Mouse (Mus musculus): ENCODE data around the gene Smarca4. TPM values are rescaled to one million over a fixed set of nuclear protein-coding genes. Genes with fewer than 3 reads are reported as not detected.
"Not testable (repeated sequence)": the region's sequence is repeated elsewhere in the genome, so short reads cannot be mapped to it uniquely, and the experiment has no call there.

Gene Smarca4
- total and polyA plus RNA-seq, 2 experiments from 2014 or later: 22.2 to 55.9 TPM

- H3K4me3 ChIP-seq (ENCODE audit: low read depth, low read length); H3K9ac ChIP-seq (replicated peaks; ENCODE audit: low read depth, low read length); DNase-seq (ENCODE audit: low spot score); ATAC-seq (ENCODE audit: insufficient read depth, low read depth); H3K27me3 ChIP-seq (ENCODE audit: control insufficient read depth, insufficient read depth, low read length); H3K4me1 ChIP-seq (ENCODE audit: control insufficient read depth, insufficient read depth); H3K4me2 ChIP-seq (ENCODE audit: low read depth, low read length); H3K27ac ChIP-seq (ENCODE audit: low read depth); H3K9me3 ChIP-seq (replicated peaks; ENCODE audit: control insufficient read depth, low read length): not testable (repeated sequence)
- H3K36me3 ChIP-seq (replicated peaks; ENCODE audit: control insufficient read depth, insufficient read depth, low read length): peaks cover 84% of the 10 kb centered on the region
- TF ChIP-seq CTCF (IDR thresholded peaks at IDR 0.05; ENCODE audit: low read depth): peak; percentile 39
- 64% methylated on average over 6 of the region's 6 CpGs for WGBS
Observed at GRCm38 (mm10) chr9:21699280-21699679, 83.3 kb downstream of the Smarca4 start.

DNA sequence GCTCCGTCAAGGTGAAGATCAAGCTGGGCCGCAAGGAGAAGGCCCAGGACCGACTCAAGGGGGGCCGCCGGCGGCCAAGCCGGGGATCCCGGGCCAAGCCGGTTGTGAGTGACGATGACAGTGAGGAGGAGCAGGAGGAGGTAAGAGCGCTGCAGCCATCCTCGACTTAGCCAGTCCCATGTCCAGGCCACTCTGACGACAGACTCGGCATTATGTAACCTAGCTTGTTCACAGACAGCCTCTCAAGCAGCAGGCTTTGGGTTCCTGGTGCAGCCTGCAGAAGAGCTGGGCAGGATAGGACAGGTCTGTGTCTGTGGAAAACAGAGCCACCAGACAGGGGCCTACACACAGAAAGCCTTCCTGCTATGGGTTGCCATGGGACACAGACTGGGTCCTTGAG is 85.1 kb downstream of the Smarca4 start:
- no peaks in the 10 kb centered on the region for H3K9me3 ChIP-seq (replicated peaks; ENCODE audit: control insufficient read depth, low read length)
- H3K27me3 ChIP-seq (ENCODE audit: control insufficient read depth, insufficient read depth, low read length): no peaks in the 10 kb centered on the region
- TF ChIP-seq CTCF (IDR thresholded peaks at IDR 0.05; ENCODE audit: low read depth) (no peak), EP300 (IDR thresholded peaks at IDR 0.05; ENCODE audit: low read depth) (no peak)
- no peak for ATAC-seq (ENCODE audit: insufficient read depth, low read depth)
- WGBS: 93% methylated on average over 14 of the region's 14 CpGs
- no peak overlapping the region for H3K27ac ChIP-seq (ENCODE audit: low read depth)
- H3K4me3 ChIP-seq (ENCODE audit: low read depth, low read length): no peak overlapping the region
- no peak for DNase-seq (ENCODE audit: low spot score)
- no peak overlapping the region for H3K9ac ChIP-seq (replicated peaks; ENCODE audit: low read depth, low read length)
- H3K4me2 ChIP-seq (ENCODE audit: low read depth, low read length): no peak overlapping the region
- H3K4me1 ChIP-seq (ENCODE audit: control insufficient read depth, insufficient read depth): no peaks in the 10 kb centered on the region
- peaks cover 84% of the 10 kb centered on the region for H3K36me3 ChIP-seq (replicated peaks; ENCODE audit: control insufficient read depth, insufficient read depth, low read length)

GRCm38 (mm10) chr9:21703494-21703893 is 87.5 kb downstream of the Smarca4 start:
- 76% methylated on average over 7 of the region's 7 CpGs for WGBS
- H3K4me2 ChIP-seq (ENCODE audit: low read depth, low read length): no peak overlapping the region
- peaks cover 75% of the 10 kb centered on the region for H3K36me3 ChIP-seq (replicated peaks; ENCODE audit: control insufficient read depth, insufficient read depth, low read length)
- H3K9ac ChIP-seq (replicated peaks; ENCODE audit: low read depth, low read length): no peak overlapping the region
- peak; percentile 72 for ATAC-seq (ENCODE audit: insufficient read depth, low read depth)
- no peak for TF ChIP-seq EP300 (IDR thresholded peaks at IDR 0.05; ENCODE audit: low read depth)
- peak; percentile 51 for TF ChIP-seq CTCF (IDR thresholded peaks at IDR 0.05; ENCODE audit: low read depth)
- H3K4me1 ChIP-seq (ENCODE audit: control insufficient read depth, insufficient read depth): no peaks in the 10 kb centered on the region
- DNase-seq (ENCODE audit: low spot score): peak; percentile 40
- H3K27me3 ChIP-seq (ENCODE audit: control insufficient read depth, insufficient read depth, low read length): no peaks in the 10 kb centered on the region
- H3K9me3 ChIP-seq (replicated peaks; ENCODE audit: control insufficient read depth, low read length): no peaks in the 10 kb centered on the region
- H3K27ac ChIP-seq (ENCODE audit: low read depth): peak overlapping the region; percentile 50; the same call in 1 of the 2 replicates
- no peak overlapping the region for H3K4me3 ChIP-seq (ENCODE audit: low read depth, low read length)

DNA sequence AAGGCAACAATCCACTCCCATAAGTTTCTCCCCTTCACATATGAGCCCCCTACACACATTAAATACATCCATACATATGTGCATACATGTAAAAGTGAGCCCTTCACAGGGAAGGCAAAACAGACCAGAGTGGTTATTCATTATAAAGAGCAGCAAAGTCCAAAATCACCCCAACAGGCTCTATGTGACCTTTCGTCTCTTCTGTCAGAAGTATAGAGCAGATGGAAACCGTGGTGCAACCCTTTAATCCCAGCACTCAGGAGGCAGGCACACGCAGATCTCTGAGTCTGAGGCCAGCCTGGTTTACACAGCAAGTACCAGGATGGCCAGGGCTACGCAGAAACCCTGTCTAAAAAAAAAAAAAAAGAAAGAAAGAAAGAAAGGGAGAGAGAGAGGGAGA is 90.1 kb downstream of the Smarca4 start:
- WGBS: 83% methylated on average over 4 of the region's 4 CpGs
- no peaks in the 10 kb centered on the region for H3K4me1 ChIP-seq (ENCODE audit: control insufficient read depth, insufficient read depth)
- H3K27me3 ChIP-seq (ENCODE audit: control insufficient read depth, insufficient read depth, low read length): no peaks in the 10 kb centered on the region
- TF ChIP-seq CTCF (IDR thresholded peaks at IDR 0.05; ENCODE audit: low read depth) (no peak), EP300 (IDR thresholded peaks at IDR 0.05; ENCODE audit: low read depth) (no peak)
- ATAC-seq (ENCODE audit: insufficient read depth, low read depth): no peak
- H3K36me3 ChIP-seq (replicated peaks; ENCODE audit: control insufficient read depth, insufficient read depth, low read length): peaks cover 52% of the 10 kb centered on the region
- no peak overlapping the region for H3K9ac ChIP-seq (replicated peaks; ENCODE audit: low read depth, low read length)
- no peak overlapping the region for H3K4me3 ChIP-seq (ENCODE audit: low read depth, low read length)
- H3K27ac ChIP-seq (ENCODE audit: low read depth): no peak overlapping the region
- H3K4me2 ChIP-seq (ENCODE audit: low read depth, low read length): no peak overlapping the region
- H3K9me3 ChIP-seq (replicated peaks; ENCODE audit: control insufficient read depth, low read length): no peaks in the 10 kb centered on the region
- DNase-seq (ENCODE audit: low spot score): no peak

DNA sequence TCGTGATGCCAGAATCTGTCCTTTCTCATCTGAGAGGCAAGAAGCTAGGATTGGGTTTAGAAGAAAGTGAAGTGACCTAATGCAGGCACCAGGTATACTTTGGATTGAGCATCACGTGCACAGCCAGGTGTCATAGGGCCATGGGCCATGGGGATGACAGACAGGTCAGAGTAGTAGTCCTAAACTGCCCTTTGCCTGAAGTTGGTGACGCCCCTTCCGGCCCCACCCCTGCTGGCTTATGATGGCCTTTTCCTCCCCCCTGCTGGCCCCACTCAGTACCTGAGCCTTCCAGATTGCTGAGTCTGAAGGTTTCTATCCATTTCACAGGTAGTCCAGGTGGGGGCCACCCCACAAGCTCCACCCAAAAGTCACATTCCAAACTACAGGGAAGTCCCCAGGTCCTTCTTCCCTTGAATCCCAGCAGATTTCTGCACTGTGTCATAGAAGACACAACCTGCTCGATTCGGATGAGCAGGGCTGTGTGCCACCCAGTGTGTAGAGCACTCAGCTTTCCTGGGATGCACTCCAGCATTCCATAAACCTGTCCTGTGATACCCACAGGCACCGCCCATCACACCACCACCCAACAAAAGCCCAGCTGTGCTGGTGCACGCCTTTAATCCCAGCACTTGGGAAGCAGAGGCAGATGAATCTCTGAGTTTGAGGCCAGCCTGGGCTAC is 90.8 kb downstream of the Smarca4 start:
- H3K9ac ChIP-seq (replicated peaks; ENCODE audit: low read depth, low read length): no peak overlapping the region
- WGBS: 87% methylated on average over 8 of the region's 8 CpGs
- H3K4me3 ChIP-seq (ENCODE audit: low read depth, low read length): no peak overlapping the region
- no peaks in the 10 kb centered on the region for H3K9me3 ChIP-seq (replicated peaks; ENCODE audit: control insufficient read depth, low read length)
- TF ChIP-seq EP300 (IDR thresholded peaks at IDR 0.05; ENCODE audit: low read depth) (no peak), CTCF (IDR thresholded peaks at IDR 0.05; ENCODE audit: low read depth) (no peak)
- H3K4me1 ChIP-seq (ENCODE audit: control insufficient read depth, insufficient read depth): no peaks in the 10 kb centered on the region
- H3K4me2 ChIP-seq (ENCODE audit: low read depth, low read length): no peak overlapping the region
- DNase-seq (ENCODE audit: low spot score) (no peak), ATAC-seq (ENCODE audit: insufficient read depth, low read depth) (no peak)
- no peaks in the 10 kb centered on the region for H3K27me3 ChIP-seq (ENCODE audit: control insufficient read depth, insufficient read depth, low read length)
- no peak overlapping the region for H3K27ac ChIP-seq (ENCODE audit: low read depth)
- H3K36me3 ChIP-seq (replicated peaks; ENCODE audit: control insufficient read depth, insufficient read depth, low read length): peaks cover 46% of the 10 kb centered on the region

DNA sequence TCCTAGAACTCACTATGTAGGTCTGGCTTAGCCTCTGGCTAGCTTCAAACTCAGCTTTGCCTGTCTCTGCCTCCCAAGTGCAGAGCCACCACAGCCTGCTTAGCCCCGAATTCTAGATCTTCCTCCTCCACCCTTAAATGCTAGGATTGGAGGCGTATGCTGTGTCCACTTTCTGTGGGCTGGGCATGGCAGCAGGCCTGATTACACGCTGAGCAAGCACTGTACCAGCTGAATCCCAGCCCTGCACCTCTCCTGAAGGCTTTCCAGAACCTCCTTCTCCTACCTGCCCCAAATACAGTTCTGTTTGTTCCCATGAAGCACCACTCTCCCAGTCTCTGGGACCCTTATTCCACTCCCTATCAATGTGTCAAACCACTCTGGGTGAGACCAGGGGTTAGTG is 93.4 kb downstream of the Smarca4 start:
- Histone ChIP-seq H3K27ac (ENCODE audit: low read depth) (no peak overlapping the region), H3K36me3 (replicated peaks; ENCODE audit: control insufficient read depth, insufficient read depth, low read length) (peaks cover 19% of the 10 kb centered on the region), H3K27me3 (ENCODE audit: control insufficient read depth, insufficient read depth, low read length) (no peaks in the 10 kb centered on the region), H3K9me3 (replicated peaks; ENCODE audit: control insufficient read depth, low read length) (no peaks in the 10 kb centered on the region), H3K4me2 (ENCODE audit: low read depth, low read length) (no peak overlapping the region), H3K4me3 (ENCODE audit: low read depth, low read length) (no peak overlapping the region), H3K9ac (replicated peaks; ENCODE audit: low read depth, low read length) (no peak overlapping the region), H3K4me1 (ENCODE audit: control insufficient read depth, insufficient read depth) (no peaks in the 10 kb centered on the region)
- TF ChIP-seq CTCF (IDR thresholded peaks at IDR 0.05; ENCODE audit: low read depth) (no peak), EP300 (IDR thresholded peaks at IDR 0.05; ENCODE audit: low read depth) (no peak)
- ATAC-seq (ENCODE audit: insufficient read depth, low read depth) (no peak), DNase-seq (ENCODE audit: low spot score) (no peak)
- 98% methylated on average over 3 of the region's 3 CpGs for WGBS
